Mouse (Mus musculus): ENCODE results near the gene Tex26. TPM values are rescaled to one million over a fixed set of nuclear protein-coding genes. Genes with fewer than 3 reads are reported as not detected.

Tex26 gene
- under 1 TPM in 1 of 2 experiments, not detected in 1; 0.27 TPM for total RNA-seq (2021)
- long read RNA-seq, experiment 1: 0 reads
- long read RNA-seq, experiment 2: 0 reads

DNA sequence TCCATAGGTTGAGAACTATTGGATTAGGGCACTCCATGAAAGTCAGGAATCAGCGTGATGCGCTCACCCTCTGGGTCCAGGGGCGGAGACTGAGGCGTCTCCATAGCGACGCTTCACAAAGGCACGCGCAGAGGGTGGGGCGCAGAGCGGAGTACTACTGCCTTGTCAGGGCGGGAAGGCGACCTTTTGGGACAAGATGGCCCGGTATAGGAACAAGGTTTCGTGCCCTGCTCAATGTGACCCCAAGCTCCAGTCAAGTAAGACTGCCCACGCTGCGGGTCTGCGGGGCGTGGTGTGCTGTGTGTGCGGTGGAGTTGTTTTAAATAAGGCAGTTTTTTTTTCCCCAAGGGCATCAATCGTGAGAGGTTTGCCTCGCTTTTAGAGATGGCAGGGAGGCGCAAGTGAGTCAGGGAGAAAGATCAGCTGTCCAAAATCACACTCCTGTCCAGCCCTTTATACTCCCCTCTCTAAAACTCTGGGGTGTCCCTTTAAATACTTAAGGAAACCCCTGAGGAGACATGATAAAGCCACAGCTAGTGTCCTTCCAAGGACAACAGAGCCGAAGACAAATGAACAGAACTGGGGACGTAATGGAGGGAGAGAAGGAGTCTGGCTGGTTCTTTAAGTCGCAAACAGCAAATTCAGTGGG, at the start of gene Tex26:
TSS of gene Tex26 (plus strand) at position 130 of the 649 bp plus-strand sequence.
- peak; percentile 60 for DNase-seq

DNA sequence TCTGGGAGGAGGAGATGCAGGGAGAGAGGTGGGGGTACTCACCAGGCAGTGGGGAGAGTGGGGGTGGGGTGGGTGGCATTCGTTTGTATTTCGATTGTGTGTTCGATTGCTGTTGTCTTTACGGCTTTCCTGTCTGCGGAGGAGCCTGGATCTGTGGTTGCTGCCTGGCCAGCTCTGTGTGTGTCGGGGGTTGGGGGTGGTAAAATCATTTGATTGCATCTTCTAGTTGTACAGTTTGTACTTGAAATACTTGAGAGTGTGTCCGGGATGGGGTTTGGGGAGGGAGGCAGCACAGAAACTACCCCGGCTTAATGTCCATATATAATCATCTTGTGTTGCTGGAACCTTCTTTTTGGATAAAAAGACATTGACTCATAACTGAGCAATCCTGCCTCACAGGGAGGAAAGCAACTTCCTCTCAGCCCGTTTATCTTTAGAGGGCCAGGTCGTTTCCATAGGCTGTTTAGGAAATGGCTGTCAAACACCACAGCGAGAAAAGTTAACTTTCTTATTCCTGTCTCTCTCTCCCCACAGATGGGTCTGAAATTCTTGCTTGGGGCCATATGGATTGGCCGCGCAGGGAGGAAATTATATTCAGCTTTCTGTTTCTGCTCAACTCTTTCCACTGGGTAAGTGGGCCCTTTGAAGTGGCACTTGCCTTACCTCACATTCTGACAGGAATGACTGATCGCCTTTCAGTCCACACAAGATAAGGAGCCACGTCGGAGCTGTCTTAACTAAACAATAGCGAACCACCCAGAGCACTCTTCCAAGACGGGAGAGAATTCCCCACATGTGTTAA, 47.7 kb upstream of the Tex26 start:
- no peak for DNase-seq

GRCm38 (mm10) chr5:149392420-149392988, 47.0 kb upstream of the Tex26 start:
- no peak for DNase-seq

DNA sequence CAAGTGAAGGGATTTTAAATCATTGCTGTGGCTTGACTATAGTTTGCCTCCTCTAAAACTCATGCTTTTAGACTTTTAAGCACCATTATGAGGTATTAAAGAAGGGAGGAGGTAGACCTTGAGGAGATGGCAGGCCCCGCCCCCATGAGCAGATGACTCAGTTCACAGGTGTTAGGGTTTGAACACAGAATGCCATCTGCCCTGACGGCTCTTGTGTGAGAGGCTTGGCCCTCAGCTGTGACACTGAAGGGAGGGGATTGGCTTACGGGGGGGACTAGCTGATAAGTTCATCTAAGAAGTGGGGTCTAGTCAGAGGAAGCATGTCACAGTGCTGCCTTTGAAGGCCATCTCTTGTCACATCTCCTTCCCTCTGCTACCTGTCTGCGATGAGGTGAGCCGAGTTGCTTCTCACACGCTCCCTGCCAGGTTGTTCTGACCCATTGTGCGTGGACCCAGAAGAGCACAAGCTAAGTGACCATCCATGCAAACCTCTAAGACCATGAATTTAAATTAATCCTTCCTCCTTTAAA, 37.9 kb upstream of the Tex26 start:
- no peak for DNase-seq

GRCm38 (mm10) chr5:149402029-149402428, 37.4 kb upstream of the Tex26 start:
- DNase-seq: no peak

DNA sequence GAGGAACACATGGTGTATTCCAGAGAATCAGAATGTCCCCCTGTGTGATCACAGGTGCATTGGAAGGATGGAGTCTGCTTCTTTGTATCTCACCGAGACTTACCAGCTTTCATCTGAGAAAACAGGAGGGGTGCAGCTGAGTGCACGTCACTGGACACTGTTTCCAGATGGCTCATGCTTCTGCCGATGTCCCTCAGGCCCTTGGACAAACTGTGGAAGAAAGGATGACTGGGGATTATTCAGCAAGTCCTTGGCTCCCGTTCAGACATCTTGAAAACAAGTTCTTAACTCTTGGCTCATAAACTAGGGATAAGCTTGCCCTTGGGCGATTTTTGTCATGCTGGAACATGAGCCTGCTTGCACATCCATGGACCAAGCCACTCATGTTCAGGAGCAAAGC, 36.1 kb upstream of the Tex26 start:
- peak; percentile 34 for DNase-seq

DNA sequence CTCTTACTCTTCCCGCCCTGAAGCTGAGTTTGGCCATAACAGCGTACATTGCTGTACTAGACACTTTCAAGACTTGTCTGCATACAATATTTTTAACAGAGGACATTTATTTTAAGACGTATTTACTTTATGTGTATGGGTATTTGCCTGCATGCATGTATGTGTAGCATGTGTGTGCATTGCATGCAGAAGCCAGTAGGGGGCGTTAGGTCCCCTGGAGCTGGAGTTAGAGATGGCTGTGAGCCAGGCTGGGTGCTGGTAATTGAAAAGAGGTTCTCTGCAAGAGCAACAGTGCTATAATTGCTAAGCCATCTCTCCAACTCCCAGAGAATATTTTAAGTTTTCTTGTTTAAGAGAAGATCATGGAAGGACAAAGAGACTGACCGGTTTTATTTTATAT, 34.8 kb upstream of the Tex26 start:
- DNase-seq: no peak

GRCm38 (mm10) chr5:149406791-149407276, 32.6 kb upstream of the Tex26 start:
- DNase-seq: no peak

DNA sequence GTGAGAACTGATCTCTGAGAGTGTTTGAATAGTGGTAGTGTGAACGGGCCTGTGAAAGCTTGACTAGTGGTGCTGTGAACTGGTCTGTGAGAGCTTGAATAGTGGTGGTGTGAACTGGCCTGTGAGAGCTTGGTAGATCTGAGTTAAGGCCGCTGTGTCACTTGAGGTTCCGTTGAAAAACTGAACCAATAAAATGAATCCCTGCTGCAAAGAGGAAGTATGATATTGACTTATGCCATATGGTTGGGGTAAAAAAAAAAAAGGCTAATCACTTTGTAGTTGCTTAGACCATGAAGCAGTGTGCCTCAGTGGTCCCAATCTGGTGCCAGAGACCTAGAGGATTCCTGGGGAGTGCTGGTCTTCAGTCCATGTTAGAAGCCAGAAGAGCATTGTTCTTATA, 30.0 kb upstream of the Tex26 start:
- DNase-seq: no peak

GRCm38 (mm10) chr5:149411509-149412193, 27.8 kb upstream of the Tex26 start, which contains the start of gene Medag:
Gene Medag (plus strand): TSS chr5:149411749.
- peak; percentile 78 for DNase-seq

GRCm38 (mm10) chr5:149412194-149412575, 27.3 kb upstream of the Tex26 start:
- no peak for DNase-seq

GRCm38 (mm10) chr5:149412671-149413070, 26.8 kb upstream of the Tex26 start:
- DNase-seq: no peak

DNA sequence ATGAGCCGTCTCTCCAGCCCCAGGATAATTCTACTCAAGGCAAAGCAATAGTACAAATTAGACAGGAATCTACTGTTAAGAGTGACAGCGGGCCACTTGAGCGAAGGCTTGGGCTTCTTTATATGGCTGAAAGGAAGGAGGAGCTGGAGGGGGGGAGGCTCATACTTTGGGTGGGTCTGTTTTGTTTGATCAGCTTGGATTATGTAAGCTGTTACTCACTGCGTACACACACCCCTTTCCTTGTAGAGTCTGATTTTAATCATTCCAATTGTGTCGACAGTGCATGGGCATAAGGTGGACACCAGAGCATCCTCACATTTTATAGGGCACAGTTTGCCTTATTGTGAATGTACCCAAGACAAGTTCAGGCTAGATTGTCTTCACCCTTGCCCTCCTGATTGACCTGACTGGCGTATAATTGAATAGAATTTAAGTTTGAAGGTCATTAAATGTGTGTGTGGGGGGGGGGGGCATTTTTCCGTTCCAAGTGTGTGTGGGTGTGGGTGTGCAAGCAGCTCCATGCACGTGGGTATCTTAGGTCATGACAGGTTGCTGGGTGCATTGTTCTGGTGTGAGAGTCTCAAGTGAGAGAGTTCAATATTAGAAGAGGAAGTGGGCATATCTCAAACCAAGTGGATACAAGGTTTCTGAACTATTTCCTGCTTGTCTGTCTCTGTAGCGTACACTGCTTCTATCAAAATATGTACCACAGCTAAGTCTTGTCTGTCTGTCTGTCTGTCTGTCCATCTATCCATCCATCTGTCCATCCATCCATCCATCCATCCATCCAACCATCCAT, 24.9 kb upstream of the Tex26 start:
- DNase-seq: no peak

- no peak for DNase-seq
Measured at GRCm38 (mm10) chr5:149417381-149417780, 22.1 kb upstream of the Tex26 start.

DNA sequence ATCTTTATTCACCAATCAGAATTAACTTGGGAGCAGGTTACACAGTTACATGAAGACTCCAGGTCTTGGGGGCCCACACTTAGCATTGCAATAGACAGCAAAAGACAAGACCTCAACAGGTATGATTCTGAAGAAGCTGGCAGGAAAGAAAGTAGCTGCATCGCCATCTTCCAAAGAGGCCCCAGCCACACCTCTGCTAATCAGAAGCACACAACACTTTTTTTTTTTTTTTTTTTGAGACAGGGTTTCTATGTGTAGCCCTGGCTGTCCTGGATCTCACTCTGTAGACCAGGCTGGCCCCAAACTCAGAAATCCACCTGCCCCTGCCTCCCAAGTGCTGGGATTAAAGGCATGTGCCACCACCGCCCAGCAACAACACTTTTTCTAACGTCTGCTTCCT, 12.9 kb upstream of the Tex26 start:
- no peak for DNase-seq

DNA sequence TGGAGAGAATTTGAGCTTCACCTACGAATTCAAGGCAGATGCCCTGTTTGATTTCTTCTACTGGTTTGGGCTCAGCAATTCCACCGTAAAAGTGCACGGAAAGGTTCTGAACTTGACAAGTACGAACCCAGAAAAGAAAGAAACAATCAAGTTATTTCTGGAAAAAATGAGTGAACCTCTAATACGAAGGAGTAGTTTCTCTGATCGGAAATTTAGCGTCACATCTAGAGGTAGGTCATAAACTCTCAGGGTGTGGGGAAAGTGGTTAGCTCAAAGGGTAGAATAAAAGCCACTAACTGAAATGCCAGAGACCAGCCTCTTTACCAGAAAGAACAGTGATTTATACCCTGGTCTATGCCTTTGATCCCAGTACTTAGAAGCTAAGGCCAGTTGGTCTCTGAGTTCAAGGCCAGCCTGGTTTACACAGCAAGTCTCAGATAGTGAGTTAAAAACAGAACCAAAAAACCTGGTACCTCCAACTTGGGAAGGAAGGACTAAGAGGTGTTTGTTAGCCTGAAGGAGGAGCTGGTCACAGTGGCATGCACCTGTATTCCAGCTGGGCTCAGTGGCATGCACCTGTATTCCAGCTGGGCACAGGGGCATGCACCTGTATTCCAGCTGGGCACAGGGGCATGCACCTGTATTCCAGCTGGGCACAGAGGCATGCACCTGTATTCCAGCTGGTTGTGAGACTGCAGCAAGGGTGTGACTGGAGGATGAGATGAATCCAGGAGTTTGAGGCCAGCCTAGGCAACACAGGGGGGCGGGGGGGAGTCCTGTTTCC, 12.0 kb upstream of the Tex26 start:
- no peak for DNase-seq

DNA sequence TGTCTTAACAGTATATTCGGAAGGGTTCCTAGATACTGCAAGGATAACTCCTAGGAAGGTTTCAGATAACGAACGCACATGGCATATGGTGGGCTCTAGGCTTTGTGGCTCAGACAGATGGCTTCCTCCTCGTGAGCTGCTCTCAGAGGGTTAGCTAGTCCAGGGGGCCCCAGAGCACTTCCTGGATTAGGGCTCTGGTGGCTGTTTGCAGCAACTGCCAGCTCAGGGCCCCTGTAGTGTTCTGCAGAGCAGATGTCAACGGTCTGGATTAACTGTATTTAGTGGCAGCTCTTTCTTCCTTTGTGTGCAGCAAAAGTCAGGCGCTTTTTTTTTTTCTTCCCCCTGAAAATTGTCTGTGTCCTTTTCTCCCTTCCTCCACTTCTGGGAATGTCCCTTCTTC, 11.1 kb upstream of the Tex26 start:
- DNase-seq: no peak

DNA sequence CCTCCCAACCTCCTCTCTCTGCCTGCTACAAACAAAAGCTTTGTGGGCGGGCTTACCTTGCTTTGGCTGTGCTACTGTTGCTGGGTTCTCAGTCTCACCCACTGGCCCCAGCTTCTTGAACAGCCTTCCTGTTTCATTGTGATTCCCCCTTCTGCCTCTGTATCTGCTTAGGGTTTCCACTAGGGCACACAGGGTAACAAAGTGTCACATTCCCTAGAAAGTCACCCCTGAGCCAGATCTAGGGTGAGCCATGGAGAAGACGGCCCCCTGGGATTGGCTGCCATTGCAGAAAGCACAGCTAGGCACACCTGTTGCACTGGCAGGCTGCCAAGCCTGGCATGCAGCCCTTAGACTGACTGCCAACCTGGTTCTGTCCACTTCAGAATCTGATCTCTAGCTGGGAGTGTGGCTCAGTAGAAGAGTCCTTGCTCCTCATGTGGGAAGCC, 10.6 kb upstream of the Tex26 start:
- DNase-seq: peak; percentile 82

DNA sequence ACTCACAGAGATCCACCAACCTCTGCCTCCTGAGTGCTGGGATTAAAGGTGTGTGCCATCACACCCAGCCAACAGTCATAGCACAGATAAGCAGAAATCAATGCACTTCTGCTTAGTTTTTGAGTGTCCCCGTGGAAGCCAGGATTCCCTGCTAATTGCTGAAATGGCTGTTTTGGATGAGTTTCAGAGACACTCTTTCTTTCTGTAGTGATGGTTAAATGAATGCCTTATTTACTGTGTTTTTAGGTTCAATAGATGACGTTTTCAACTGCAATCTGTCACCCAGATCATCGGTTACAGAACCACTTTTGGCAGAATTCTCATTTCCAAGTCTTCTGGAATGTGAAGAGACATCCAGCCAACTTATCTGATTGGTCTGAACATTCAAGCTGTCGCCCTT, 9.9 kb upstream of the Tex26 start:
- no peak for DNase-seq

DNA sequence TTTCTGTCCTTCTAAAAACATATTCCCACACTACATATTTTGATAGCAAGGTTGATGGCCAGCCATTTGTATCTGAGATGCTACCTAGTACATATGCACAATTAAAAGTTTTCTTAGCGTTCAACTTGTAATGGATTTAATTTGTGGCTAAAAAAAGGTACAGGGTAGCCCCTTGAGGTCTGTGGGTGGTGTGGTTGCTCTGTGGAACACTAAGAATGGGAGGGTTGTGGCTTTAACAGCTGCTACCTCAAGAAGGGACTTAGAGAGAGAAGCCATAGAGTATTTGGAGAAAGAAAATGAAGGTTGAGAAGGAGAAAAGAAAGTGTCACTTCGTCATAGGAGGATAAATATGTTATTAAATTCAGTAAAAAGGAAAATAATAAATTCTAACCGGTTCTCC, 8.5 kb upstream of the Tex26 start:
- no peak for DNase-seq

- DNase-seq: no peak
Measured at GRCm38 (mm10) chr5:149433618-149434017, 5.8 kb upstream of the Tex26 start.

All from gastrocnemius, postnatal 10 days (tissue).